Mouse (Mus musculus) midbrain, embryonic 11.5 days (tissue): ENCODE data around the gene Fhl2. TPM values are rescaled to one million over a fixed set of nuclear protein-coding genes. Genes with fewer than 3 reads are reported as not detected.

Experiments
- ATAC-seq: fragments of 200-750 bp; cut with Nextera tagmentation; 2 replicates; pipeline ENCODE4 v1.8.0; 2017; ENCODE audit warnings: moderate TSS enrichment, moderate library complexity; ENCODE audit not compliant: low FRiP score
- DNase-seq: peaks from one replicate; pipeline ENCODE4 v3.0.0; 2015; ENCODE audit warnings: low spot score; ENCODE audit errors: missing footprints
- H3K27ac ChIP-seq: fragments of 300-500 bp; sonication (generic); 2 replicates; pipeline ENCODE4 v1.5.1; 2014; ENCODE audit warnings: low read depth, low read length
- H3K27me3 ChIP-seq: fragments of 300-500 bp; sonication (generic); 2 replicates; pipeline ENCODE4 v1.6.1; 2014; ENCODE audit warnings: mild to moderate bottlenecking, low read length, moderate library complexity, mixed read lengths; ENCODE audit not compliant: control insufficient read depth, insufficient read depth
- H3K36me3 ChIP-seq: fragments of 300-500 bp; sonication (generic); 2 replicates; pipeline ENCODE4 v1.6.1; 2014; ENCODE audit warnings: mild to moderate bottlenecking, low read length, moderate library complexity, mixed read lengths; ENCODE audit not compliant: control insufficient read depth, insufficient read depth
- H3K4me1 ChIP-seq: fragments of 300-500 bp; sonication (generic); 2 replicates; pipeline ENCODE4 v1.6.1; 2014; ENCODE audit warnings: low read length; ENCODE audit not compliant: control insufficient read depth, insufficient read depth
- H3K4me2 ChIP-seq: fragments of 300-500 bp; sonication (generic); 2 replicates; pipeline ENCODE4 v1.6.1; 2014; ENCODE audit warnings: mild to moderate bottlenecking, moderate library complexity
- H3K4me3 ChIP-seq: fragments of 300-500 bp; sonication (generic); 2 replicates; pipeline ENCODE4 v1.5.1; 2014; ENCODE audit warnings: low read depth, low read length
- H3K9ac ChIP-seq: fragments of 300-500 bp; sonication (generic); 2 replicates; pipeline ENCODE4 v1.6.1; 2014; ENCODE audit warnings: low read length
- H3K9me3 ChIP-seq: fragments of 300-500 bp; sonication (generic); 2 replicates; pipeline ENCODE4 v1.6.1; 2016; ENCODE audit warnings: low read length; ENCODE audit not compliant: control insufficient read depth
- WGBS: fragments of 180-500 bp; shearing (Covaris S2); extraction: QIAGEN DNeasy Blood & Tissue Kit; methylation state at CpG from one replicate; pipeline ENCODE4 v1.1.7; 2014; 5-methylcytosine and 5-hydroxymethylcytosine counted together
- polyA plus RNA-seq: library from polyadenylated mRNA; unstranded; fragments of >200 nt; fragmentation: Nextera tagmentation; extraction: Ambion mirVana; gene quantifications from 2 replicates; pipeline ENCODE4 v1.2.1, GENCODE M21; 2014

Gene Fhl2
- polyA plus RNA-seq, 1 experiment from 2014 or later: 6.5 TPM

DNA sequence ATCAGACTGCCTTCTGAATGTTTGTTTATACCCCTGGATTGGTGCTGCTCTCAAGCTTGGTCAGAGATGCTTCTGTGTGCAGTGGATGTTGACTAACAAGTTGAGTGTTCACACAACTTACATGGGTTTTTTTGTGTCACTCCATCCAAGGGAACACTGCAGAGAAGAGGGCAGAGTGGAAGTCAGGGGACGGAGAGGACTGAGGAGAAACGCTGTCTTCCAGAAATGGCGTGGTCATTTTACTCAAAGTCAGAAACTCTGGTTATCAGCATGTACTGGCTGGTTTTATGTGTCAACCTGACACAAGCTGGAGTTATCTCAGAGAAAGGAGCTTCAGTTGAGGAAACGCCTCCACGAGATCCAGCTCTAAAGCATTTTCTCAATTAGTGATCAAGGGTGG is 75.8 kb downstream of the Fhl2 start:
- over 99% methylated on average over 5 of the region's 5 CpGs for WGBS
- Histone ChIP-seq H3K4me2 (no peak overlapping the region), H3K27me3 (no peaks in the 10 kb centered on the region), H3K9me3 (no peaks in the 10 kb centered on the region), H3K27ac (no peak overlapping the region), H3K9ac (no peak overlapping the region), H3K36me3 (peaks cover 12% of the 10 kb centered on the region), H3K4me1 (no peaks in the 10 kb centered on the region), H3K4me3 (no peak overlapping the region)
- DNase-seq (no peak), ATAC-seq (no peak)

DNA sequence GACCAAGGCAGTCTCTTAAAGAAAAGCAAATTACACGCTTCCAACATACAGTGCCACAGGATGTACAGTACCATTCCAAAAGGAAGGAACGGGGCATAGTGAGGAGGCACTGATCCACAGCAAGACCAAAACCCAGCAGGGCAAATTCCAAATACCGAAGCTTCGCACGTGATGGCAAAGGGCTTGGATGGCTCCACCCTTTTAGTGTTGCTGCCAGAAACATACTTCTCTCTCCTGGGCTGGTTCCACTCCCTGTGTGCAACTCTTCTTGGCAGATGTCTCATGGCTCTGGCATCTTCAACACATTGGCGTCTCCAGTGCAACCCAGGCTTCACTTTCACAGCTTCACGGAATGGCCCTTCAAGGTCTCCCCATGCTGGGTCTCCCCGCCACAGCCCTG is 79.3 kb downstream of the Fhl2 start:
- H3K36me3 ChIP-seq: peaks cover 12% of the 10 kb centered on the region

DNA sequence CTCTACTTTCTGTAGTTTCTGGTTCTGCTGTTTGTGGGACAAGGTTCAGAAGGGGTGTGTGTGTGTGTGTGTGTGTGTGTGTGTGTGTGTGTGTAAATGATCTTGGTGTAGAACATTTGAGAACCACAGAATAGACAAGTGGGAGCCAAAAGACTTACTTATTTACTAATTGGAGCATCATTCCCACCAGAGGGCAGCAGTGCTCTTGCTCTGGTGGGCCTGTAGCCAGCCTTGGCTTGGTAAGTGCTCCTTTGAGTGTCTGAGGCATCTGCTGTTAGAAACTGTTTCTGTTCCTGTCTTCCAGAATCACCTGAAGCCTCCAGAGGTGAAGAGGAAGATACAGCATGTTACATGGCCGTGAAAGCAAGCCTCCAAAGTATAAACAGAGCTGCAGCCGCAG is 83.9 kb downstream of the Fhl2 start:
- no peak overlapping the region for H3K4me2 ChIP-seq
- H3K4me3 ChIP-seq: no peak overlapping the region
- no peak for DNase-seq
- ATAC-seq: no peak
- no peaks in the 10 kb centered on the region for H3K4me1 ChIP-seq
- WGBS: 88% methylated on average over 2 of the region's 2 CpGs
- H3K9me3 ChIP-seq: no peaks in the 10 kb centered on the region
- H3K36me3 ChIP-seq: peaks cover 11% of the 10 kb centered on the region
- H3K27me3 ChIP-seq: no peaks in the 10 kb centered on the region
- no peak overlapping the region for H3K9ac ChIP-seq
- no peak overlapping the region for H3K27ac ChIP-seq

More for the DNA sequence above, 79.3 kb downstream of the Fhl2 start:
- Histone ChIP-seq H3K9ac (no peak overlapping the region), H3K4me1 (no peaks in the 10 kb centered on the region), H3K27ac (no peak overlapping the region), H3K4me3 (no peak overlapping the region), H3K4me2 (no peak overlapping the region), H3K9me3 (no peaks in the 10 kb centered on the region), H3K27me3 (no peaks in the 10 kb centered on the region)
- 94% methylated on average over 8 of the region's 8 CpGs for WGBS
- no peak for ATAC-seq
- DNase-seq: no peak

DNA sequence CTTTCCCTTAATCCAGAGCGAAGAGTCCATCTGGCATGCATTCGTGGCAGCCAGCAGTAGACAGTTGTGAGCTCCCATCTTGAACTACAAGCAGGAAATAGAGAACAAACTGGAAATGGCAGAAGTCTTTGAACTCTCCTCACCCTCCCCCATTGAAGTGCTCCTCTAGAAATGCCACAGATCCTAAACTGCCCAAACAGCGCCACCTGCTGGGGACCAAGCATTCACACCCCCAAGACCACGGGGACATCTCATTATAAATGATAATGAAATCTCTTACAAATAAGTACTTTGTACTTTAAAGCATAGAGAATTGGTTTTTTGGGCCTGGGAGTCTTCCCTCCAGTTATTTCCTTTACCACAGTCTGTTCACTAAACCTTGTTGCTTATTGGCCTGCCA is 86.2 kb downstream of the Fhl2 start:
- H3K27ac ChIP-seq: no peak overlapping the region
- WGBS: 57% methylated on average over 4 of the region's 4 CpGs
- H3K9me3 ChIP-seq: no peaks in the 10 kb centered on the region
- no peak for ATAC-seq
- H3K9ac ChIP-seq: no peak overlapping the region
- DNase-seq: peak; percentile 92
- no peak overlapping the region for H3K4me3 ChIP-seq
- no peak overlapping the region for H3K4me2 ChIP-seq
- no peaks in the 10 kb centered on the region for H3K4me1 ChIP-seq
- no peaks in the 10 kb centered on the region for H3K27me3 ChIP-seq
- peaks cover 4% of the 10 kb centered on the region; the same call in 1 of the 2 replicates for H3K36me3 ChIP-seq

DNA sequence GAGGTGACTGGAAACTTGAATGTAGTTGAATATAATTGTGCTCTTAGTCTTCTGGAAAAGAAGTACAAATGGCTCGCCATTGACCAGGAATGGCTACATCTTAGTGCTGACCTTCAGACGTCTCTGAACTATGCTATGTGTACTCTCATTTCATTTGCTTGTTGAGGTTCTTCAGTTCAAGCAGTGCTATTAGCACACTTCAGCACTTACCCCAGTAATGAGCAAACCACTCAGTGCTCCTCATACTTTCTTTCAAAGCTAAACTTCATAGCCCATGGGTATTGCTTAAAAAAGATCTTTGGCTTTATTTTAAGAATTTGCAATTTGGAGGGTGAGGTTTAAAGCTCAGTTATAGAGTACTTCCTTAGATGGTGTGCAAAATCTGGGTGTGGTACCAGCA is 88.1 kb downstream of the Fhl2 start:
- WGBS: 86% methylated on average over 2 of the region's 2 CpGs

DNA sequence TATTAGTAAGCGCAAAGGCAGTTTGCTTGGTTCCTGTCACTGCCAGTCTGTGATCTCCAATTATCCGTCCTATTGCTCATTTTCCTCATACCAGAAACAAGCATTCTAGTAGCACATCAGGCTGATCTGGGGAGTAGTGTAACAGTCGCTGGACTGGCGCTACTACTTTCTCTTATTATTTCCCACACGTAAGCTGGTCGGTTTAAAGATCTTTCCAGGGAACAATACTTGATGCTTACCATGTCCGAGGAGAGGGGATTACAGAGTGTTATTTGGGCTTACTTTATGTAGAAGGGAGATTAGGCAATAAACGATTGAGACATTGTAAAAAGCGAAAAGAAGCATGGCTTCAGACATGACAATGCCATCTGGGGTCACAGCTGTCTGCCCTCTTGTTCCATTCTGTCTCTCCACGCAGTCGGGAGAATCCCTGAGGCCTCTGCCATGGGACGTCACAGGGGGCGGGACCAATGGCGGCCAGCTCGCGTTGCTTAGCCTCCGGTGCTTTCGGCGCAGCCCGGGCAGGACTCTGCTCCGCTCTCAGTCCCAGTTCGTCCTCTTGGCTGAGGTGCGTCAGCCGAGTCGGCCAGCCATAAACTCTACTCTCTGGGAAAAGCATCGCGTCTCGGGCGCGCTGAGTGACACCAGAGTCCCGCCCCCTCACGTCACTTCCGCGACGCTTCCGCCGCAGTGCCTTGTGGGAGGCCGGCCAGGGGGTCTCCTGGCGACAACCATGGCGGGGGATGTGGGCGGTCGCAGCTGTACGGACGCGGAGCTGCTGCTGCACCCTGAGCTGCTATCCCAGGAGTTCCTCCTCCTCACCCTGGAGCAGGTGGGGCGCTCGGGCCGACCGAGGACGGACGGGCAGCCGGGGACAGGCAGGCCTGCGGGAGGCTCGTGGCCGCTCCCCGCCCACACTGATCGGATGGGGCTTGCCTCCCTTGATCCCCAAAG is 98.5 kb downstream of the Fhl2 start, which contains the start of the genes Tgfbrap1 and AI597479:
Tgfbrap1 (minus strand) TSS at position 607 of the 954 bp plus-strand sequence.
AI597479 (plus strand) TSS at position 680 of the 954 bp plus-strand sequence.
- WGBS: under 1% methylated on average over 57 of the region's 57 CpGs
- Histone ChIP-seq H3K9ac (peak within 1 kb of the TSS; percentile 96), H3K4me1 (peaks cover 9% of the 10 kb centered on the region; the same call in 1 of the 2 replicates), H3K4me3 (peak within 1 kb of the TSS; percentile 90), H3K4me2 (peak within 1 kb of the TSS; percentile 86), H3K9me3 (no peaks in the 10 kb centered on the region), H3K27ac (peak within 1 kb of the TSS; percentile 99), H3K27me3 (peaks cover 10% of the 10 kb centered on the region; the same call in 1 of the 2 replicates), H3K36me3 (no peaks in the 10 kb centered on the region)
- ATAC-seq: peak; percentile 97
- DNase-seq: peak; percentile 100

More for the DNA sequence above, 88.1 kb downstream of the Fhl2 start:
- H3K36me3 ChIP-seq: peaks cover 4% of the 10 kb centered on the region; the same call in 1 of the 2 replicates
- no peaks in the 10 kb centered on the region for H3K9me3 ChIP-seq
- no peak overlapping the region for H3K27ac ChIP-seq
- no peak for ATAC-seq
- H3K4me3 ChIP-seq: no peak overlapping the region
- no peak overlapping the region for H3K9ac ChIP-seq
- no peaks in the 10 kb centered on the region for H3K27me3 ChIP-seq
- H3K4me1 ChIP-seq: no peaks in the 10 kb centered on the region
- H3K4me2 ChIP-seq: no peak overlapping the region
- DNase-seq: no peak

DNA sequence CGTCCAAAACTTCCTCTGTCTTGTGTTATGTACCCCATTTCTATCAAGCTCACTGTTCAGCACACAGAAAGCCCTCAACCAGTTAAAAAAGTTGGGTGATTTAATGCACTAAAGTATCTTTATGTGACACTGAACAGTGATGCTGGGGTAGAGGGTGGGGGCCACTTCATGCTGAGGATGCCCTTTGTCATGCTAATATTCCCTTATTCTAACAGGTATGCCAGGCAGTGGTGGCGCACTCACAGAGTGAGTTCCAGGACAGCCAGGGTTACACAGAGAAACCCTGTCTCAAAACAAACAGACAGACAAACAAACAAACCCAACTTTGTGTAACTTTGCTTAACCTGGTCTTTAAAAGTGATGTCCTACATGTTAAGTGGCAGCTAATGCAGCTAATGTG is 102.6 kb downstream of the Fhl2 start:
- peaks cover 15% of the 10 kb centered on the region for H3K4me1 ChIP-seq
- no peak overlapping the region for H3K27ac ChIP-seq
- H3K9me3 ChIP-seq: no peaks in the 10 kb centered on the region
- no peaks in the 10 kb centered on the region for H3K36me3 ChIP-seq
- H3K9ac ChIP-seq: no peak overlapping the region
- 89% methylated on average over 2 of the region's 2 CpGs for WGBS
- no peak overlapping the region for H3K4me2 ChIP-seq
- H3K27me3 ChIP-seq: peaks cover 12% of the 10 kb centered on the region; the same call in 1 of the 2 replicates
- no peak for ATAC-seq
- DNase-seq: peak; percentile 44
- no peak overlapping the region for H3K4me3 ChIP-seq

DNA sequence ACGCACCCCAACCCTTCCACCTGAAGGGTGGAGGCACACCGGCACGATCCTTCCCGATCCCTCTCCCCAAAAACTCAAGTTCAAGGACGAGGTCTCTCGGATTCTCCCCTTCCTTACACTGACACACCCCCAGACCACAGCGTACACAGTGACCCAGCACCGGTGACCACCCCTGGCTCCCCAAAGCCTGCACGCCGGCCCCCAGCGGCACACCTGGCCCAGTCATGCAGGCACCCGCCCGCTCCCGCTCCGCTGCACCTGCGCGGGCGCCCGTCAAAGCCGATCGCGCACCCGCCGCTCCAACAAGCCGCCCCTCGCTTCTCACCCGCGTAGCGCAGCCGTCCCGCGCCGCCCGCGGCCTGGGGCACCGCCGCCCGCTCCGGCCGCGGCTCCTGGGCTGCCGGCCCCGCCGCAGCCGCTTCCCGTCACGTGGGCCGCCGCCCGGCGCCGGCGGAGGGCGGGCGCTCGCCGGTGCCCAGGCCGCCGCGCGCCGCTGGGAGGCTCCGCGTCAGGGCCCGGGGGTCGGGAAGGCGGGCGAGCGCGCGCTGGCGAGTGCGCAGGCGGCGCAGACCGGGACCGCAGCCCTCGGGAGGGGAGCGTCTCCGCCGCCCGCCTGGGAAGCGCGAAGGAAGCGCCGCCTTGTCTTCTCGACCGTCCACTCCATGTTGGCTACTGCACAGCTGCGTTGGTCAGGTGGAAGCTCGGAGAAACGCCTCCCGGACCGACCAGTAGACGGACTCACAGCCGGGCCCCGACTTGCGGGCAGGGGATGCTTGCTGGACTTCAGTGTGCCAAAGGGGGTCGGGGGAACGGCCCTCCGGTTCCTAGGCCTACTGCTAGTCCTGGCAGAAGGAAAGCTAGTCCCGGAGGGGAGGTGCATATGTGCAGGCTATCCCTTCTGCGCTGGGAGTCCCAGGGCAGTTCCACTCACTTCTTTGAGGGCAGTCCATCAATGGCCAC is 104.4 kb downstream of the Fhl2 start:
- H3K27me3 ChIP-seq: peaks cover 12% of the 10 kb centered on the region; the same call in 1 of the 2 replicates
- peak overlapping the region; percentile 74 for H3K4me3 ChIP-seq

More for the DNA sequence above, 104.4 kb downstream of the Fhl2 start:
- DNase-seq: peak; percentile 98
- H3K9ac ChIP-seq: peak overlapping the region; percentile 89
- peak overlapping the region; percentile 89 for H3K4me2 ChIP-seq
- H3K9me3 ChIP-seq: no peaks in the 10 kb centered on the region
- under 1% methylated on average over 101 of the region's 102 CpGs for WGBS
- H3K27ac ChIP-seq: peak overlapping the region; percentile 72
- peak; percentile 91 for ATAC-seq
- peaks cover 12% of the 10 kb centered on the region for H3K4me1 ChIP-seq
- H3K36me3 ChIP-seq: no peaks in the 10 kb centered on the region
